Mouse (Mus musculus) myocyte (in vitro differentiated cells): ENCODE measurements around the gene Gm47959.

ENCODE experiments used
- E2F4 ChIP-seq: IDR thresholded peaks from one replicate; pipeline ENCODE4 v1.6.1; 2011; ENCODE audit warnings: mild to moderate bottlenecking, control low read depth, moderate library complexity; ENCODE audit not compliant: insufficient read depth
- MYOD1 ChIP-seq, 3 experiments: IDR thresholded peaks; one replicate each; pipeline ENCODE4 v1.6.1; 2011; ENCODE audit warnings: control low read depth in 2 of 3, low read depth in 2 of 3, mild to moderate bottlenecking in 2 of 3, moderate library complexity in 1 of 3; ENCODE audit not compliant: insufficient read length in 2 of 3, control insufficient read depth in 1 of 3
- POLR2A ChIP-seq: IDR thresholded peaks from one replicate; pipeline ENCODE4 v1.6.1; 2011; ENCODE audit warnings: low read depth, mild to moderate bottlenecking, control low read depth, moderate library complexity; ENCODE audit not compliant: insufficient read length
- POLR2AphosphoS2 ChIP-seq: IDR thresholded peaks from one replicate; pipeline ENCODE4 v1.6.1; 2011; ENCODE audit warnings: low read depth, control low read depth; ENCODE audit not compliant: insufficient read length
- REST ChIP-seq: IDR thresholded peaks from one replicate; pipeline ENCODE4 v1.6.1; 2011; ENCODE audit warnings: mild to moderate bottlenecking, control low read depth, moderate library complexity; ENCODE audit not compliant: insufficient read depth, insufficient read length
- TCF12 ChIP-seq: IDR thresholded peaks from one replicate; pipeline ENCODE4 v1.6.1; 2011; ENCODE audit warnings: mild to moderate bottlenecking, control low read depth; ENCODE audit not compliant: poor library complexity, insufficient read depth, severe bottlenecking
- TCF3 ChIP-seq: IDR thresholded peaks from one replicate; pipeline ENCODE4 v1.6.1; 2011; ENCODE audit warnings: low read depth, control low read depth; ENCODE audit not compliant: insufficient read length

DNA sequence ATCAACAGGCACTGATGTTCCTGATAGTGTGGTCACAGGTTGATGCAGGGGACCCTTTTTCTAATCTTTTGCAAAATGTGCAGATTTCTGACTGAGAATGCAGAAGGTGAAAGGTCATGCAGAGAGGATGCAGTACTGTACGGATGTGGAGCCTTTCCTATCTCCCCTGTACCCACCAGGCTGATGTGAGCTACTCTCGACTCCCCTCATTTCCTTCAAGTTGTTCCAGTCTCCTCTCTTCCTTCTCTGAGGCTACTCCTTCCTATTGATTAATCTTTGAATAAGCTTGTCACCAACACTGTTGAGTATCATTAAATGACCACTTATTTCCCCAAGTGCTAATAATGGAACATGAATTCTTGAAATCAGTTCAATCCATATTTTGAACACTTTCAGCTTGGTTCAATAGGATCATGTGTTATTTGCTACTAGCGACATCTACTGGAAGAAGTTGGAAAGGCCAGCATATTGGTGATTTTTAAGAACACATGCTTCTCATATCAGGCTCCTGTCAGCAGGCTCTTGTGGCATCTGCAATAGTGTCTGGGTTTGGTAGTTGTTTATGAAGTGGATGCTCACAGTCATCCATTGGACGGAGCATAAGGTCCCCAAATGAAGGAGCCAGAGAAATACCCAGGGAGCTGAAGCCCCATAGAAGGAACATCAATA is 12.7 kb upstream of the Gm47959 start:
- TF ChIP-seq E2F4: no peak
- no peak for TF ChIP-seq POLR2A
- TF ChIP-seq MYOD1 (IDR thresholded peaks at IDR 0.05; ENCODE audit: control insufficient read depth in 1 of 3, insufficient read length in 2 of 3, low read depth in 2 of 3): no peak
- no peak for TF ChIP-seq TCF3
- TF ChIP-seq TCF12: no peak
- no peak for TF ChIP-seq POLR2AphosphoS2
- no peak for TF ChIP-seq REST
